Mouse (Mus musculus): Measurements from ENCODE around the gene Prmt3.
A peak's percentile ranks its signal among the peaks of the same experiment; 100 is the strongest.

Gene Prmt3

GRCm38 (mm10) chr7:49794304-49794703 is 16.2 kb downstream of the Prmt3 start:
- DNase-seq (ENCODE audit: low read depth, low spot score), result no peak

DNA sequence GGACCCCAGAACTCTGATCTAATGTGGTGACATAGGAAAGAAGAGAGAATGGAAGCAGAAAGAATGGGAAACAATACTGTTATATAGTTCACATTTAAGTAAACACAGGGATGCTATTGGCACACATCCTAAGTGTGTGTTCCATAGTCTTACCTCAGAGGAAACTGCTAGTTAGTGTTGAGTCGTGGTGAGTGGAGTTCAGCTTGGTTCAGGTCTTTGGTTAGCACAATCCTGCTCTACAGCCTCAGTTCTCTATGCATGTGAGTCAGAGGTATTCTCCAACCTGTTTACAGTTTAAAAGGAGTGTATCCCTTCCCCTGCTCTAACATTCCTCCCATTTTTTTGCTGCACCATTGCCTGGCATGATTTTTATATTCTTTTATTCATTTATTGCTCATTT is 19.0 kb downstream of the Prmt3 start:
- DNase-seq (ENCODE audit: low read depth, low spot score), result no peak

DNA sequence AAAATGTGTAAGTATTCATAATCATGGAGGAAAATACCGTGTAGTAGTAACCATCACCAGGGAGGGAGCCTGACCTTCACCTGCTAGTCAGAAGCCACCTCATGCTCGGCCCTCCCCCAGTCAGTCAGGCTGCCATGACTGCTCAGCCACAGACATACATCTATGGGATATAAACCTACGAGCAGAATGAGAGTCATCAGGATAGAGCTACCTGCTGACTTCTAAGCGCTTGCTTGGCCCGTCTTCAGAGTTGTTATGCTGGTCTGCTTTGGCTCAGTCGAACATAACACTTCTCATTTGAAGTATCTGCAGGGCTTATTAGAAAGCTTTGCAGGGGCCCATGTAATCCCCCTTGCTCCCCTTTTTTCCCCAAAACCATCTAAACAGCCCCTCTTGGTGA is 25.4 kb downstream of the Prmt3 start:
- DNase-seq (ENCODE audit: low read depth, low spot score), result no peak

GRCm38 (mm10) chr7:49804638-49805165 is 26.6 kb downstream of the Prmt3 start:
- DNase-seq (ENCODE audit: low read depth, low spot score), result no peak

DNA sequence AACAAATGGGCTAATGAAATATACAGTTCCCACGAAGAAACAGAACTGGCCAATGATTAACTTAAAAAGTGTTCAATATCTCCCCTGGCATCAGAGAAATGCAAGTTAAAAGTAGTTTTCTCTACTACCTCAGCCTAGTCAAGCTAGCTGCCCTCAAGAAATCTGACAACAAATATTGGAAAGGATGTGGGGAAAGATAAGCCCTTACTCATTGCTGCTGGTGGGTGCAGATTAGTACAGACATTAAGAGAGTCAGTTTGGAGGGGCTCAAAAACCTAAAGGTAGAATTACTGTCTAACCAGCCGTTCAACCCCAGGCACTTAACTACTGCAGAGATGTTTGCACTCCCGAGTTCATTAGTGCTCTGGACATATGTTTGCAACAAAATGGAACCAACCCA is 27.5 kb downstream of the Prmt3 start:
- no peak for DNase-seq (ENCODE audit: low read depth, low spot score)

DNA sequence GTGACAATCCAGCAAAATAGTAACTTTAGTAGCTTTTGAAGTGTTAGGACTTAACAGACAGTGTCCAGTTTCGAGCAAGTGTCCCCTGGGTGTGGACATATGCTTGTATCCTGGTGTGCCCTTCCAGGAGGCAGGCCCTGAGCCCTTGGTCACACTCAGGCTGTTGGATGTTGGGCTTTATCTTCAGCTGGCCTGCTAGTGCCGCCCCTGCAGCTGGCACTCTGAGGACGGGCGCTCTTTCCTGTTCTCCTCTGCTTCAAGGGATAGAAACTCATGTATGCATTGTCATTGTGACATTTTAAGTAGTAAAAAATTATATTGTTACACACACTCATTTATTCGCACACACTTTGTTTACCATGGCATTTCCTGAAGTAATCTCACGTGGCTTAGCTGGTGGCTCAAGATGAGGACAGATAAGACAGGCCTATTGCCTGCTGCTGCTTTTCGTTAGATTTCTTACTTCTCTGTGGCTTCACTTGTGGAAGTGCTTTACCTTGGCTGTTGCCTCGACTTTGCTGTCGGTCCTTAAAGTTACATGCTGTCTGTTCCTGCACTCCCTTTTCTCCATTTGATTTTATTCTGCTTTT is 29.0 kb downstream of the Prmt3 start:
- no peak for DNase-seq (ENCODE audit: low read depth, low spot score)

DNA sequence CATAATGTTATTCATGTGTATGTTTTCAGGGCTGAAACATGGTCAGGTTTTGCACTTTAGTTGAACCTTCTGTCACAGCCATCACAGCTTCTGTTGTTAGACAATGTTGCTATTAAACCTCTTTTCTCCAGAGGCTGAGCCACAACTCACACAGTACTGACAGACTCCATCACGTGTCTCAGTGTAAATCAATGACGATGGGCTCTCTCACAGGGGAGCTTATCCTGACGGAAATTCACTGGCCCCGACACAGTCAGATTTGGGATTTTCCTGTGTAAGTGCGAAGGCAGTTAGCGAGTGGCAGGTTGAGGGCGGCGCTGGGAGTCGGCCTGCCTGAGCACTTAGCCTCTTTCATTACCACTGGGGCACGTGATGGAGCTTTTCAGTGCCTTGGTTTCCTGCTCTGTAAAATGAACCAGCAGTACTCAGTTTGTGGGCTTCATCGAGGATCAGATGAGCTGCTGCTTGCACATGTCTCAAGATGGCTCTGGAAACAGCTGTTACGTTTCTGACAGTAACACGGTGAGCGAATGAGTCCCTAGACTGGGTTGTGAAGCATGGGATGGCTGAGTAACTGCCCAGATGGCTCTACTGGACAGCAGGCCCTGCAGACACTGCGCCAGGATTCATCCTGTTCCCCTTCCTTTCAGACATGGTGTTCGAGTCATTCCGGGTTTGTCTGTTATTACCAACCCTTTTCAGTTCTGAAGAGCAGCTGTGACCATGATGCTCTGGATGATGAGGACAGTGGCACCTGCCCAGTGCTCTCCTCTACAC is 29.9 kb downstream of the Prmt3 start:
- DNase-seq (ENCODE audit: low read depth, low spot score), result no peak

DNA sequence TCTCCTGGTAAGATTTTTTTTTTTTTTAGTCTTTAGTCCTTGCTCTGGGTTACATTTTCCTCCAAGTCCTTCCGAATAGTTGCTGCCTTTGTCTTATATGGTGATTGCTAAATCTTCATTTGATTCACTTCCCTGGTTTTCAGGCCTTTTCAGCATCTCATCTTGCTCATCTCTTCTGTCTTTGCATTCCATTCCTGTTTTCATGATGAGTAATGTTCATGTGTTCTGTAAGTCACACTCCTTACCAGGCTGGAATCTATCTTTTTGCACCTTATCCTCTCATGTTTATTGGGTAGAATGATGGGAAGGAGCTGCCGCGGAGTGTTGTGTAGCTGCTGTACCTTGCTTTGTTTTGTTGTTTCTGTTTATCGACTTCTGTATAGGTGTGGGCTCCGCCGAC is 31.0 kb downstream of the Prmt3 start:
- no peak for DNase-seq (ENCODE audit: low read depth, low spot score)

DNA sequence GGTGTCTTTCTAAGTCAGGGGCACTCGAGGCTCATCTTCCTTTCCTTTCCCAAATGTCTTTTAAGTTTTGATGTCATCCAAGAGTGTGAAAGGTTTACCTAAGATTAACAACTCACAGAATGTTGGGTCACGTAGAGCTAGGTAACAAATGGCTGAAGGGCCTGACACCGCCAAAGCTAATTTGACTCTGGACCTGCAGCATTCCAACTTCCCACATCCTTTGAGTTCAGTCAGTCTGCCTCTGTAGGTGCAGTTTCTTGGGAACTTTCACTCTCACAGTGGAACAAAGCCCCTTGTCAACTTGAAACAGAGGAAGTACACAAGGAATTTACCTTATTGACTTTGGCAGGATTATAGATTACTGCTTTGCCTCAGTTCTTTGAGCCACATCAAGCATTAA is 31.4 kb downstream of the Prmt3 start:
- DNase-seq (ENCODE audit: low read depth, low spot score), result no peak

DNA sequence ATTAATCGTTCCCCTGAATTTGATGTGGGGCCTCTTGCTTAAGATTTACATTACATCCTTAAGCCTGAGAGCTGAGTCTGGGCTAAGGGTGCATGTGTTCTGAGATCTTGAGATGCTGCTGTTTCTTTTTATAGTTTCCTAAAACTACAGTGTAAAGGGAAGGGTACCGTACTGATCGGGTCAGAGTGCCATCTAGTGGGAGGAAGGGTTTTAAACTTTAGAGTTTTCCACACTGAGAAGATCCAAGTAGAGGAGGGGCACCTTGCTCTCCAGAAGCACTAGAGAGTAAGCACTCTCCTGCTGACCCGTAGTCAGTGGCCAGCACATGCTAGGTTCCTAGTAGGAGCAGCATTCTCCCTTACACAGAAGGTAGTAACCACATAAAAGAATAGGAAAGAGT is 33.2 kb downstream of the Prmt3 start:
- no peak for DNase-seq (ENCODE audit: low read depth, low spot score)

GRCm38 (mm10) chr7:49819393-49819792 is 41.2 kb downstream of the Prmt3 start:
- no peak for DNase-seq (ENCODE audit: low read depth, low spot score)

DNA sequence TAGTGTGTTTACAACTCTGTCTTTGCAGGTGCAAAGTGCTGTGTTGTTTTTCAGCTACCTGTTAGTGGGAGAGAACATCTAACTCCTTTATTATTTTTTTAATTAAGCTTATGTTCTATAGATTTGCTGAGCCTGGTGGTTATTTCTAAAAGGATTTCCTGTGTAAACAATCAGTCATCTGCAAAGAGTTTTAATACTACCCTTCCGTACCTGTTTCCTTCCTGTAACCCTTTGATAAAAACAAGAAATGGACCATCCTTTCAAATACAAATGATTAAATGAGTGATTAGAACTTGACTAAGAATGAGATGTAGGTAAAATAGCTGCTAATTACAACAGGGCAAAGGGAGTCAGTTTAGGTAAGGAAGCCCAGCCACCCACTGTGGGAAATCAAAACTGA is 43.2 kb downstream of the Prmt3 start:
- no peak for DNase-seq (ENCODE audit: low read depth, low spot score)

DNA sequence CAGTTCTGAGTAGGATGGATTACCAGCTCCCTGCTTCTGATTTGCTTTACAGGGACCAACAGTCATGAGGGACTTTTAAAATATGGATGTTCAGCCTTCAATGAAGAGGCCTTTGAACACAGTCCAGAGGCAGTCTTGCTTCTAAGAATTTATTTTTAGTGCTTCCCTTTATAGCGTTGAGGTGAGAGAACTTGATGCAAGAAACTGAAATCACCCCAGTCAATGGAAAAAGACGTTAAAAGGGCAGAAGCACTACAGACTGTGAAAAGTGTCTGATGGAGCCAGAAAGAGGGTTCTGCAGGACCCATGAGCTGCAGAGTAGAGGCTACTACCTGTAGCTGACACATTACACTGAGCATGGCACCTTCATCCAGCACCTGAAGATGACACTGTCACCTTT is 43.9 kb downstream of the Prmt3 start:
- no peak for DNase-seq (ENCODE audit: low read depth, low spot score)

- no peak for DNase-seq (ENCODE audit: low read depth, low spot score)
Observed at GRCm38 (mm10) chr7:49823595-49823994, 45.4 kb downstream of the Prmt3 start.

DNA sequence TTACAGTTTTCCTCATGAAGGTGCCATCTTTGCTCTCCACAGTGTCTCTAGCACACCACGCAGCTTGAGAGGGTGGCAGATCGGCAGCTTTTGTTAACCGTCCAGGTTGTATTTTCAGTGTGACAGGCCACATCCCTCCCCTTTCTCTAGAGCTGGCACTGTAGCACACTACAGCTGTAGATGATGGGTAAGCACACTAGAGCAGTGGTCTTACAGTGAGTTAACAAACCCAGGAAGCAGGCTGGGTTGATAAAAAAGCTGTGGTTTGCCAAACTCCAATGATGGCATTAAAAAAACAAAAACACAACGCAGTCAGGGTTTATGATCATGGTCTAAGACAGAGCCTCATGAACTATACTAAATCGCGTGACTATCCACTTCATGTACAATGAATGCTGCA is 45.9 kb downstream of the Prmt3 start:
- DNase-seq (ENCODE audit: low read depth, low spot score), result no peak

DNA sequence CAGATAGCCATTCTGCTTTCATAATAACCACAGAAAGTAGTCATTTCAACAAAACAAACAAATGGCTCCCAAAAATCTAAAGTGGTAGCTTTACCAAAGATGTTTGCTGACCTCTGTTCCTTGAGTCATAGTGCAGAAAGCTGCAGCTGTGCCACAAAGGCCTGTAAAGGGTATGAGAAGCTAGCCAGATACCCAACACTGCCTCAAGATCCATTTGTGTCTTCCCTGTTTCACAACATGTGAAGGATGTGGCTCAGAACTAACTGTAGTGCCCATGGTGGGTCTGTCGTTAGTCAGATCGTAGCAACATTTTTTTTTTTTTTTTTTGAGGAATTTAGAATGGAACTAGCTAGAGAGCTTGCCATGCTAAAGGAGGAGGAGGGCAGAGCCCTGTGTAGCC is 46.4 kb downstream of the Prmt3 start:
- DNase-seq (ENCODE audit: low read depth, low spot score), result no peak

DNA sequence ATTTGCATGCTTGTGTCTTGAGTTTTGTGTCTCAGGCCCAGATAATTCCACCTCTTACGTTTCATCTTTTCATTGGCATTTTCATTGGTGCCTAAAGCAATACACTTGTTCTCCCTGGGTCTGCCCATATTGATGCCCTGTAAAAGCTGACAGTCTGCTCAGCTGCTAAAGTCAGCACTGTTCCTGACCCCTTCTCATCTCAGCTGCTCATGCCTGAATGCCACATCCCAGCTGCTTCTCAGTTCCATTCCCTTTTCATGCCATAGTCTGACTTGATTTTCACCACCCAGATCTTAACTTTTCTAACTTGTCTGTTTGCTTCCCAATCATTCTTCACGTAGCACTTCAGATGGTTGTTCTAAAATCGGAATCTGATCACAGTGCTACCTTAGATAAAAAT is 47.3 kb downstream of the Prmt3 start:
- no peak for DNase-seq (ENCODE audit: low read depth, low spot score)

DNA sequence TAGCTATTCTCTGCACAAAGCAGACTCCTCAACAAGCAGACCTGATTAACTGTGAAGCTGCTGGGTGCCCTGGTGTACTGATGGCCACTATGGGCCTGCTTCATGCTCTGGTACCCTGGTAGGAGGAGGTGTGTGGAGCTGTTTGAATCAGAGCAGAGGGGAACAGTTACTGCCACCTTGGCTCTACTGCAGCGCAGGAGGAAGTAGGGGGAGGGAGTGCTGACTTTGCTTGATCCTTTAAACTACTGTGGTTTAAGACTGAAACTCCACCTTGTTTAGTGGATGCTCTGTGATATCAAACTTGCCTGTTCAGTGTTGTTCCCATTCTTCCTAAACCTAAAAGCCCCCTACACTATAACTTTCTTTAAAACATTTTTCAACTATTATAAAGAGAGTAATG is 49.8 kb downstream of the Prmt3 start:
- no peak for DNase-seq (ENCODE audit: low read depth, low spot score)

GRCm38 (mm10) chr7:49842366-49843282 is 64.5 kb downstream of the Prmt3 start:
- DNase-seq (ENCODE audit: low read depth, low spot score), result peak; percentile 32

GRCm38 (mm10) chr7:49843304-49843933 is 65.3 kb downstream of the Prmt3 start:
- DNase-seq (ENCODE audit: low read depth, low spot score), result no peak

- no peak for DNase-seq (ENCODE audit: low read depth, low spot score)
Observed at GRCm38 (mm10) chr7:49847939-49848338, 69.8 kb downstream of the Prmt3 start.
